Mouse (Mus musculus) kidney, embryonic 16.5 days (tissue): ENCODE data around the gene Dpf1. TPM values are rescaled to one million over a fixed set of nuclear protein-coding genes. Genes with fewer than 3 reads are reported as not detected.

ENCODE experiments used
- ATAC-seq: fragments of 200-750 bp; cut with Nextera tagmentation; 2 replicates; pipeline ENCODE4 v1.8.0; 2017; ENCODE audit warnings: moderate TSS enrichment; ENCODE audit not compliant: low FRiP score, low TSS enrichment
- H3K27ac ChIP-seq: fragments of 300-500 bp; sonication (generic); 2 replicates; pipeline ENCODE4 v1.5.1; 2014; ENCODE audit warnings: low read length
- H3K27me3 ChIP-seq: fragments of 300-500 bp; sonication (generic); 2 replicates; pipeline ENCODE4 v1.6.1; 2014; ENCODE audit warnings: low read length, control low read depth, mixed read lengths; ENCODE audit not compliant: insufficient read depth
- H3K36me3 ChIP-seq: fragments of 300-500 bp; sonication (generic); 2 replicates; pipeline ENCODE4 v1.6.1; 2014; ENCODE audit warnings: low read length, control low read depth, mixed read lengths; ENCODE audit not compliant: insufficient read depth
- H3K4me1 ChIP-seq: fragments of 300-500 bp; sonication (generic); 2 replicates; pipeline ENCODE4 v1.6.1; 2014; ENCODE audit warnings: low read length, control low read depth, mixed read lengths; ENCODE audit not compliant: insufficient read depth
- H3K4me2 ChIP-seq: fragments of 300-500 bp; sonication (generic); replicated peaks from 2 replicates; pipeline ENCODE4 v1.6.1; 2014; ENCODE audit warnings: low read depth, low read length
- H3K4me3 ChIP-seq: fragments of 300-500 bp; sonication (generic); 2 replicates; pipeline ENCODE4 v1.5.1; 2014; ENCODE audit warnings: mild to moderate bottlenecking, low read length
- H3K9ac ChIP-seq: fragments of 300-500 bp; sonication (generic); replicated peaks from 2 replicates; pipeline ENCODE4 v1.6.1; 2014; ENCODE audit warnings: low read length
- H3K9me3 ChIP-seq: fragments of 300-500 bp; sonication (generic); 2 replicates; pipeline ENCODE4 v1.6.1; 2016; ENCODE audit warnings: low read length, control low read depth
- WGBS: fragments of 180-500 bp; shearing (Covaris S2); extraction: QIAGEN DNeasy Blood & Tissue Kit; methylation state at CpG from one replicate; pipeline ENCODE4 v1.1.7; 2014; 5-methylcytosine and 5-hydroxymethylcytosine counted together
- polyA plus RNA-seq: library from polyadenylated mRNA; unstranded; fragments of >200 nt; fragmentation: Nextera tagmentation; extraction: Ambion mirVana; gene quantifications from 2 replicates; pipeline ENCODE4 v1.2.1, GENCODE M21; 2015

Gene Dpf1
- polyA plus RNA-seq, result 3.0 and 3.5 TPM in 2 replicates

DNA sequence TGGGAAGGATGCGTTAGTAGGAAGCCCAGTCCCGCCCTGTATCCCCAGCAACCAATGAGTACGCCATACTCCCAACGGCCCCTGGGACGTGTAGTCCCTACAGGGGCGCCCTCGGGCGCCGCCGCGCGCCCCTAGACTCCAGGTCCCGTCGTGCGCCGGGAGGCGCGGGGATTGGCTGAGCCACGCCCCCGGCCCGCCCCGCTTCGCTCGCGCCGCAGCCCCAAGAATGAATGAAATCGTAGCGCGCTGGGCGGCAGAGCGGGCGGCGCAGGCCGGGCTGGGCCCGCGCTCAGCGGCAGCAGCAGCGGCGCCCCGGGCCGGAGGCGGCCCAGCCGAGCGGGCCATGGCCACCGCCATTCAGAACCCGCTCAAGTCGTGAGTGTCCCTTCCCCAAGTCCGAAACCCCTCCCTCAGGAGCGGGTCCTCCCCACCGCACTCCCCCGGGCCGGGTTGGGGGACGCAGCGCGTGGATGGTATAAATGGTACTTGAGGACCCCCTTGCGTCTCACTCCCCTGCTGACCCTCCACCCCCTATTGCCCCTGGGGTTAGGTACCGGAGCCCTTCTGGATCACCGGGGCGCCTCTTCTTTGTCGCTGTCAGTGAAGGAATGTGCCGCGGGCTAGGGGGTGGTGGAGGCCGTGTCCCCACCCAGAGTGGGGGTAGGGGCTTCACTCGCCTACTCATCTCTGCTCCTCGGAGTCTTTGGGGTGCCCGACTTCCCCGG, at the start of gene Dpf1:
Dpf1 (plus strand) TSS at position 214 of the 725 bp plus-strand sequence.
- whole genome bisulfite sequencing, result 0% methylated on average over 47 of the region's 67 CpGs
- Histone ChIP-seq H3K27ac (no peak within 1 kb of the TSS), H3K9me3 (no peaks in the 10 kb centered on the region), H3K4me2 (peak within 1 kb of the TSS; percentile 98), H3K4me3 (peak within 1 kb of the TSS; percentile 56), H3K36me3 (no peaks in the 10 kb centered on the region), H3K27me3 (peaks cover 40% of the 10 kb centered on the region), H3K4me1 (peaks cover 33% of the 10 kb centered on the region), H3K9ac (peak within 1 kb of the TSS; percentile 69)
- ATAC-seq, result peak; percentile 86

DNA sequence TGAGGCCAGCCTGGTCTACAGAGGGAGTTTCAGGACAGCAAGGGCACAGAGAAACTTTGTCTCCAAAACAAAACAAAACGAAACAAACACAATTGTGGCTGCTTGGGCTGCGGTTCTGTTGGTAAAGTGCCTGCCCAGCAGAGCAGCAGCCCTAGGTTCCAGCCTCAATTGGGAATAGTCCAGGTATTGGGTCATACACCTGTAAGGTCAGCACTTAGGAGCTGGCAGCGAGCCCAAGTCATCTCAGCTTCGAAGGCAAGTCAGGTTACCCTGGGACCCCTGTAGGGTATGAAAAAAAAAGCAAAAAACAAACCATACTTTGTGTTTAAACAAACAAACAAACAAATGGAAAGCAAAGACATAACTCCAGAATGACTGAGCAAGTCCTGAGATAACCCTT, 47.9 kb upstream of the Dpf1 start:
- no peak for ATAC-seq
- WGBS, result 76% methylated on average over 4 of the region's 4 CpGs
- H3K4me1 ChIP-seq, result 0 out of 2 replicates have a peak, but pooled peaks cover 8% of the 10 kb centered on the region
- no peak overlapping the region for H3K9ac ChIP-seq
- no peak overlapping the region for H3K4me2 ChIP-seq
- H3K4me3 ChIP-seq, result no peak overlapping the region
- H3K27me3 ChIP-seq, result no peaks in the 10 kb centered on the region
- H3K36me3 ChIP-seq, result peaks cover 8% of the 10 kb centered on the region; the same call in 1 of the 2 replicates
- no peaks in the 10 kb centered on the region for H3K9me3 ChIP-seq
- no peak overlapping the region for H3K27ac ChIP-seq

DNA sequence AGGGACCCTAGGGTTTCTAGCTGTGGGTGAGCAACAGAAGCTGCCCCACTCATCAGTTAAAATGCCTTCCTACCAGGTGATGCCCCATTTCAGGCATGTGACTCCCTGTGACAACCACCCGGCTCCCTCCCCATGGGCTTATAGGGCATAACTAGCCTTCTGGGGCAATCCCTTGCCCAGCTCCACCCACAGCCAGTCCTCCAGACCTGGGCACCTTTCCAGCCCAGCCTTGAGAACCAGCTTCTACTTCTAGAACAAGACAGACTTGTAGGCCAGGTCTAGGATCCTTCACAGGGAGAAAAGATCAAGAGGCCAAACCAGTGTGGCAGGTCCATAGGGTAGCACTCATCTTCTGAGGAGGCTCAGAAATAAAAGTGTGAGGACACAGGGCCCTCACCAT, 46.4 kb upstream of the Dpf1 start:
- Histone ChIP-seq H3K9ac (no peak overlapping the region), H3K4me3 (no peak overlapping the region), H3K4me2 (no peak overlapping the region), H3K4me1 (peaks cover 16% of the 10 kb centered on the region), H3K9me3 (no peaks in the 10 kb centered on the region), H3K27ac (no peak overlapping the region), H3K27me3 (no peaks in the 10 kb centered on the region), H3K36me3 (peaks cover 8% of the 10 kb centered on the region; the same call in 1 of the 2 replicates)
- 85% methylated on average over 1 of the region's 1 CpGs for WGBS
- no peak for ATAC-seq

DNA sequence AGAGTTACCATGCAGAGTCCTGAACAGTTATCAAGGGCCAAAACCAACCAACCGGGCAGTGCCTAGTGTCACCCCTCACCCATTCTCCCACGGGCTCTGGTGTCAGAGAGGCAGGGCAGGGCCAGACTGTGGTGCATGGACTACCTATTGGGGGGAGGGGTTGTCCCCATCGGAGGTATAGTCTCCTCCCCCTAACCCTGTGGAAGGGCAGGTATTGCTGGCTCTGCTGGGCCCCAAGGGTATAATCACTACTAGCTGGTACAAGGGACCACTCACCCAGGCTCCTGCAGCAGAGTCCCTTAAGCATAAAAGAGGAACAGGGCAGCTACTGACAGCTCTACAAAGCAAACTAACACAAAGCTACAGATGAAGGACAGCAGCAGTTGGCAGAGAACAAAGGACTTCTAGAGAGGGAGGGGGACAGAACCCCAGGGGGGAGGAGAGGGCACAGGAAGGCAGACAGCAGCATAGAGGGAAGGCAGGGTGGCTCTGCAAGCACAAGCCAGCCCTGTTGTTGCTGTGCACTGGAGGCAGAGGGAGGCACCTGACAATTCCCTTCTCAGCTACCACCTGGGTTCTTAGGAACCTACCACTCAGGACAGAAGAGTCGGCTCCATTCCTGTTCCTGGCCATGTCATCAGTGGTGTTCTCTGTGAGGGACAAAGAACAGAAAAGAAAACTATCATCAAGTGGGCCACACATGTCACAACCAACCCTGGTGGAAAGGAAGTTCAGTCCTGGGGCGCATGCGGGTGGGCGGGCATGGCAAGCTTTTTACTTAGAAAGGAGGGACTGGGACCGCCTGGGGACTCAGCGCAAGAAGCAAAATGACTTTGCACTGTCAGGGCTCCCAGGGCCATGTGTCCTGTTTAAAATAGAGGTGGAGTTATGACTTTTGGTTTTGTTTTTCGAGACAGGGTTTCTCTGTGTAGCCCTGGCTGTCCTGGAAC, 43.7 kb upstream of the Dpf1 start:
- Histone ChIP-seq H3K9me3 (no peaks in the 10 kb centered on the region), H3K36me3 (peaks cover 4% of the 10 kb centered on the region; the same call in 1 of the 2 replicates), H3K27ac (no peak overlapping the region), H3K4me2 (no peak overlapping the region), H3K9ac (no peak overlapping the region), H3K4me3 (no peak overlapping the region), H3K4me1 (peaks cover 20% of the 10 kb centered on the region), H3K27me3 (no peaks in the 10 kb centered on the region)
- no peak for ATAC-seq
- 81% methylated on average over 10 of the region's 10 CpGs for whole genome bisulfite sequencing

DNA sequence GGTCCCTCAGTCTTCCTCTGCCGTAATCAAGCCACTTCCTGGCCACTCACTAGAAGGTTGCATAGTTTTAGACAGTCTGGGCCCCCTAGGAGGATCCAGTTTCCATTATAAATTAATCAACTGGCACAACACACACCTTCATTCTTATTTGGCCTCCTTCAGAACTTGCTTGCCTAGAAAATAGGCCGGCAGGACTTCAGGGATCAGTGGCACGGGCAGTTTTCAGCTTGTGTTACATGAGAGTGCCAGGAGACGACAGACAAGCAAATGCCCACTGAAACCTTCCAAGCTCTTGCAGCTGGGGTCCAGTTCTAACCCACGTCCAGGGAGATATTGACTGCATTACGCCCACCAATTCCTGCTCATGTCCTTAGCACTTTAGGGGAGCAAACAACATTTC, 41.6 kb upstream of the Dpf1 start:
- H3K27ac ChIP-seq, result 0 out of 2 replicates have a peak overlapping the region, but pooled peaks have one; percentile 0
- no peak overlapping the region for H3K4me2 ChIP-seq
- WGBS, result 40% methylated on average over 6 of the region's 6 CpGs

DNA sequence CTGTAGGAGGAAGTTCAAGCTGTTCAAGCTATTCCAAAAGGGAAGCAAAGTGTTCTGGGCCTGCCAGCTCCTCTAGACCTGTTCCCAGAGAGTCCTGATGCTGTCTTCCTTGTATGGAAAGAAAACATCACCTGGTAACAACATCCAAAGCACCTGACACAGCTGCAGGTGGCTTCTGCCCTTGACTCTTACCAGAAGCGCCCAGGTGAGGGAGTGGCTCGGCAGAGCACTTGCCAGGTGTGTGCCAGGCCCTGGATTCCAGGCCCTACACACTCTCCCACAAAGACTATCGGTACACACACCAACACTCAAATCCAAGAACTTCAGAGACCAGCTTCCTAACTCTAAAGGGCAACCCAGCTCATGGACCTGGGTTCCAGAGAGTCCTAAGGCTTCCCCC, 39.9 kb upstream of the Dpf1 start:
- Histone ChIP-seq H3K4me2 (no peak overlapping the region), H3K4me1 (peaks cover 33% of the 10 kb centered on the region), H3K36me3 (no peaks in the 10 kb centered on the region), H3K27me3 (no peaks in the 10 kb centered on the region), H3K9ac (no peak overlapping the region), H3K9me3 (no peaks in the 10 kb centered on the region), H3K4me3 (no peak overlapping the region), H3K27ac (no peak overlapping the region)
- ATAC-seq, result no peak
- 87% methylated on average over 3 of the region's 3 CpGs for WGBS

More for the DNA sequence above, 41.6 kb upstream of the Dpf1 start:
- no peak overlapping the region for H3K9ac ChIP-seq
- no peaks in the 10 kb centered on the region for H3K36me3 ChIP-seq
- no peak overlapping the region for H3K4me3 ChIP-seq
- H3K27me3 ChIP-seq, result no peaks in the 10 kb centered on the region
- no peak for ATAC-seq
- H3K9me3 ChIP-seq, result no peaks in the 10 kb centered on the region
- H3K4me1 ChIP-seq, result peaks cover 32% of the 10 kb centered on the region

DNA sequence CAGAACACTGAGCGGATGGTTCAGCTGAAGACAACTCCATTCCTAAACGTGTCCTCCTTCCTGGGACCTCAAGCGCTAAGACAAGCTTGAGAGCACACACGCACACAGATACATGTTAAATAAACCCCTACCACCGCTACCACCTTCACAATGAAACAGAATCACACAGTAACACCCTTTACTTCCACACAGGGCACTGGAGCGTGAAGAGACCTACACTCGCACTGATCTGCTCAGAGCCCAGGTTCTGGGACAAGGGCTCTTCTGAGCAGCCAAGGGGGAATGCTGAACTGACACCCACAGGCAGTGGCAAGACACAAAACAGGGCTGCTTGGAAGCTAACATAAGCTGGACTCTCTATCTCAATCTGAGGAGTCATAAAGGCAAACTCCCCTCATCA, 38.1 kb upstream of the Dpf1 start:
- H3K27ac ChIP-seq, result no peak overlapping the region
- ATAC-seq, result peak; percentile 64; the same call in 1 of the 2 replicates
- no peaks in the 10 kb centered on the region for H3K9me3 ChIP-seq
- no peak overlapping the region for H3K4me2 ChIP-seq
- H3K36me3 ChIP-seq, result no peaks in the 10 kb centered on the region
- 44% methylated on average over 7 of the region's 7 CpGs for WGBS
- H3K9ac ChIP-seq, result no peak overlapping the region
- peaks cover 34% of the 10 kb centered on the region for H3K4me1 ChIP-seq
- H3K27me3 ChIP-seq, result no peaks in the 10 kb centered on the region
- no peak overlapping the region for H3K4me3 ChIP-seq

DNA sequence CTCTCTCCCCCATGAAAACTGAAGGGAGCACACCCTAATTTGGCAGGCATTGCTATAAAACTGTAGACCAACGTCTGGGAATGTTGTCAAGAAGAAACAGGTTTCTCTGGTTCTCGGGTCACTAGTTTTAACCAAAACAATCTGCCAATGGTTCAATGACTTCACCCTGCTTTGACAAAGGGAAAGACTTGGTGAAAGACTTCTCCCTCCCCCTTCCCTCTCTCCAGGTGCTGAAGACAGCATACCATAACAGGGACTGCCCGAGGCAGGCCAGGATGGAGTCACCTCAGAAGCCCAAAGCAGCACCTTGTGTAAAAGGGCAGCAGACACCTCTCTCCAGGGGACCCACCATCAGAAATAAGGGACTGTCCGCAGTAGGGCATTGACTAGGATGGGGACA, 36.8 kb upstream of the Dpf1 start:
- Histone ChIP-seq H3K9me3 (no peaks in the 10 kb centered on the region), H3K4me2 (no peak overlapping the region), H3K27ac (peak overlapping the region; percentile 37; the same call in 1 of the 2 replicates), H3K4me3 (no peak overlapping the region), H3K27me3 (no peaks in the 10 kb centered on the region), H3K36me3 (no peaks in the 10 kb centered on the region), H3K4me1 (peaks cover 44% of the 10 kb centered on the region), H3K9ac (no peak overlapping the region)
- 31% methylated on average over 4 of the region's 4 CpGs for WGBS
- peak; percentile 66 for ATAC-seq

DNA sequence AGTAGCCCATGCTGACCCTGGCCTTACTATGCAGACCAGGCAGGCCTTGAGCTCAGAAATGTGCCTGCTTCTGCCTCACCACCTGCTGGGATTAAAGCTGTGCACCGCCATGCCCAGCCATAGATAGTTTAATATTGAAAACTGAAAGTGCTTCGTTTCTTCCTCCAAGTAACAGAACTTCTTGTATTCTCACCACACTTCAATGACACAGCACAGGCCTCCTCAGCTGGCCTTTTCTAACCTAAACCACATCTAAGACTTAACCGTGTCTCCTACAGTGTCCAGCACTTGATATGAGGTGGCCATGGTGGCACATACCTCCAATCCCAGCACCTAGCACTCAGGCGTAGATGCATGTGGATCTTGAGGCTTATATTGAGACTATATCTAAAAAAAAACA, 33.3 kb upstream of the Dpf1 start:
- no peak overlapping the region for H3K4me2 ChIP-seq
- no peak overlapping the region for H3K27ac ChIP-seq
- no peaks in the 10 kb centered on the region for H3K27me3 ChIP-seq
- H3K36me3 ChIP-seq, result no peaks in the 10 kb centered on the region
- ATAC-seq, result no peak
- no peaks in the 10 kb centered on the region for H3K9me3 ChIP-seq
- peaks cover 34% of the 10 kb centered on the region for H3K4me1 ChIP-seq
- no peak overlapping the region for H3K4me3 ChIP-seq
- 83% methylated on average over 4 of the region's 4 CpGs for WGBS
- H3K9ac ChIP-seq, result no peak overlapping the region
